Mouse (Mus musculus): ENCODE measurements around the gene Alkbh7.
A peak's percentile ranks its signal among the peaks of the same experiment; 100 is the strongest.

Gene Alkbh7

DNA sequence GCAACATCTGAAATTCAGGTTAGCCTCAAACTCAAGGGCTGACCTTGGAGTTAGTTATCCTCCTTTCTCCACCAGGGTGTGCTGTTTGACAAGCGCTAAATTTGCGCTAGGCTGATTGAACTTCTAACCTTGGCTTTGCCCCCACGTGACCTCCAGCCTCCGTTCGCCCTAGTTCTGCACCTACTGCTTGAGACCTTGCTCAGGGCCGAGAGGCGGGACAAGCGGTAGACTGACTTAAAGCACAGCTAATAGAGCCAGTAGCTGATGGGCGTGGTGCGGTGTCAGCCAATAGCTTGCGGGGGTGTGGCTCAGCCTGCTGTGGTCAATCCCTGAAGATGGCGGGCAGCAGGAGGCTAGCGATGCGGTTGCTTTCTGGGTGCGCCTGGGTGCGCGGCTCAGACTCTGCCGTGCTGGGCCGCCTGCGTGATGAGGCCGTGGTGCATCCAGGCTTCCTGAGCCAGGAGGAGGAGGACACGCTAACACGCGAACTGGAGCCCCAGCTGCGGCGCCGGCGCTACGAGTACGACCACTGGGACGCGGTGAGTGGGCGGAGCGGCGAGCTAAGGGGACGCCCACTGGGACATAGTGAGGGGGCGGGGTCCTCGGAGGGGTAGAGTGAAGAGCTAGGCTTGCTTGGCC lies at the start of gene Alkbh7:
Alkbh7 (plus strand) TSS at position 311 of the 639 bp plus-strand sequence.
- peak; percentile 99 for DNase-seq

DNA sequence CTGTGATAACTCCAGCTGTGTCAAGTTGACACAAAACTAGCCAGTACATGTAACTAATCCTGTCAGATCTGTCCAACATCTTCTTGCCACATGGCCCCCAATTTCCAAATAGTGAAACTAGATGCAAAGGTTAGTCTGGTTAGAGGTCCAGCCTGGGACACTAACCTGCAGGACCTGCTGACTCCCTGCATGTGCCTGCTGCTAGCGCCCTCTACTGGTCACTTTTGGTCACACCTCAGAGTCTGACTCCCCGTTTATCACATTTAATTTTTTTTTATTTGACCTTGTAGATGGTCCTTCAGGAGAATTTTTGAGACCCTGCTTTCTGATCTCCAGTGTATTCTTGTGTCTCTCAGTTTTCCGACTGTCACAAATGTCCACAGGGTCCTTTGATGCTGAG lies 46.2 kb upstream of the Alkbh7 start:
- peak; percentile 59 to 60 for DNase-seq

DNA sequence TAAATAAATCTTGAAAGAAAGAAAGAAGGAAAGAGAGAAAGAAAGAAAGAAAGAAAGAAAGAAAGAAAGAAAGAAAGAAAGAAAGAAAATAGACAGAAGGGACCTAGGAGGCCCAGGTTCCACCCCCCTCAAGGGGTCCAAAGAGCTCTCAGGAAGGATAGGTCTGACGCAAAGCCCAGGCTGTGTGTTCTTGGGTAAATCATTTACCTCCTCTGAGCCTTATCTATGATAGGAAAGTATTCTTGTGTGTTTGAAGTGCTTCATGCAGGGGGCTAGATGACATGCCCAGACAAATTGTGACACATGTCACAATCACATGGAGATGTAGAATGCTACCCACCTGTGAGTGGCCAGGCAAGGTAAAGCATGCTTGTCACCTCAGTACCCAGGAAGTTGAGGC lies 44.5 kb upstream of the Alkbh7 start:
- no peak for DNase-seq

DNA sequence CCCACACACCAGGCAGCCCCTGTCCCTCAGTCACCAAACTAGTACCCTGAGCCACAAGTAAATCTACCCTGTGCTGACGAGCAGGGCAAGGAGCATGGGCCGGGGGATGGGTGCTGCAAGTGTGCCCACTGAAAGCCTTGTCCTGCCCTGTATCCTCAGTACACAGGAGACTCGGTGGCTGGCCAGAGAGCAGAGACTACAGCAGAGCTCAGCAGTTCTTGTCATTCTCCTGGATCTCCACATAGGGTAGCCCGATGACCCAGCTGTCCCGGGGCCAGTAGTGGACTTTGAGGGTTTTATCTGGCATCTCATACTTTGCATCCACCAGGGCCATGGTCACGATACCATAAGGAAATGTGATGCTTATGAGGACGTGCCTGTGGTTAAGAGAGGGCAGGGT lies 42.3 kb upstream of the Alkbh7 start:
- DNase-seq: no peak

DNA sequence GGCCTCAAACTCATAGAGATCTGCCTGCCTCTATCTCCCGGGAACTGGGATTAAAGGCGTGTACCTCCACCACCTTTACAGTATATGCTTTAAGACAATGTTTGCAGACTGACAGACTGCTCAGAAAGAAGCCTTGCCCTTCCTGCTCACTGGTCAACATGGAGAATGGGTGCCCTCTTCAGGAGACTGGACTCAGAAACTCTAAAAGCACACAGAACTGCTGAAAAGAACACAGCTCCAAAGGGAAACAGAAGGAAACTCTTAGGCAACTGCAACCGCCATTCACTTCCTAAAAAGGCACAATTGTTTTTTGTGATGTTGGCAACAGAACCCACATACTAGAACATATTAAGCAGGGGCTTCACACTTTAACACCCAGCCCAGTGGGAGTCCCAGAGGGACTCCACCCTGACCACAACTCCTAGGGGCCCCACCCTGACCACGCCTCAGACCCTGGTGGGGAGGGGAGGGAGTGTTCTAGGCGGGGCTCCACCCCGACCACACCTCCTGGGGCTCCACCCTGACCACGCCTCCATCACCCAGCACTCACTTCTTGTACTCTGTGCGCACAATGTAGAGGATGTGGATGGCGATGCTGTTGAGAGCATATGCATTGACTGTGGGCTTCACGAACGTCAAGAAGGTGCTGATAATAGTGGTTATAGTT lies 39.2 kb upstream of the Alkbh7 start:
- DNase-seq: peak; percentile 37 to 38

DNA sequence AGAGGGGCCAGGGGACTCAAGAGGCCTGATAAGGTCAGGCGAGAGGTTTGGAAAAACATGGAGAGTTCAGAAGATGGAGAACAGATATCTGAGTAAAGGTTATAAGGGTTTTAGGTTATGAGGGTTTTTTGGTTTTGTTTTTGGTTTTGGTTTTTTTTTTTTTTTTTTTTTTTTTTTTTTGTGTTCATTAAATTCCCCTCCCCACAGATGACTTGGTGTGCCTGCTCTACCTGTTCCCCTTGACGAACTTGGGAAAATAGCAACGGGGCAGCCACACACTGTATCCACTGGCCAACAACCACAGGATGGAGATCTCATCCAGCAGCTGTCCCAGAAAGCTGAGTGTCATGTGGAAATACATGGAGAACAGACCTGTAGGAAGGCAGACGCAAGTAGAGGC lies 38.5 kb upstream of the Alkbh7 start:
- no peak for DNase-seq

DNA sequence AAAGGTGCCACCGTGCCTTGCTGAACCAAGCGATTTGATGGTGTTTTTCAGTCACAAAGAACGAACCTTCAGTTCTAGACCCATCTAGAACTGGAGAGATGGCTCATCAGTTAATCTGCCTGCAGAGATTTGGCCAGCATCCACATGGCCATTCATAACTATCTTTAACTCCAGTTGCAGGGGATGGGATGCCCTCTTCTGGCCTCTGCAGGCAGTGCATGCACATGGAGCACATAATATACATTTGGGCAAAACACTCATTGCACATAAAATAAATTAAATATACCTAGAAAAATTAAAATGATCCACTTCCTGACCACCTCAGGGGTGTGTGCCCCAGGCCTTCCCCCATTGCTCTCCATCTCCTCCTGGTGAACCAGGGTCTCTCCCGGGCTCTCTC lies 35.3 kb upstream of the Alkbh7 start:
- DNase-seq: no peak

DNA sequence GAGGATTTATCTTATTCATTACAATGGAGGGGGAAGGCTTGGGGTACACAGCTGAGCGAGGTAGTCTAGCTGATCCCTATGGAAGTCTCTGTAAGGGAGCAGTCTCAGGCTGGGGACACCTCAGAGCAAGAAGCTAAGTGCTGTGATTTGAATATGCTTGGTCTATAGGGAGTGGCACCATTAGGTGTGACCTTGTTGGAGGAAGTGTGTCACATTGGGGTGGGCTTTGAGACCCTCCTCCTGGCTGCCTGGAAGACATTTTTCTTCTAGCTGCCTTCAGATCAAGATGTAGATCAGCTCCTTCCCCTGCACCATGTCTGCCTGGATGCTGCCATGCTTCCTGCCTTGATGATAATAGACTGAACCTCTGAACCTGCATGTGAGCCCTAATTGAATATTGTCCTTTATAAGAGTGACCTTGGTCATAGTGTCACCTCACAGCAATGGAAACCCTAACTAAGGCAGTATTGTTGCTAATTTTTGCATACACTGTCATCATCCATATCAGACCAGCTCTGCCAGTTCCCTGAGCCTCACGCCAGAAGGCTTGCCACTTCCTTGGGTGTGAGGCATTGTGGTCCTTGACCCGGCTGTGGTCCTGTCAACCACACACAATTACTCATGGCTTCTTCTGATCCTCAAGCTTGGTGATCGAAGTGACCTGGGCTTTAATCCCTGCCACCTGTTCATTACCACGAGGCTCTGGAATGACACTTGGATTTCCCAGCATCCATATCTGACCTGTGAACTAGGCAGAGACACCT lies 34.3 kb upstream of the Alkbh7 start:
- DNase-seq: no peak

DNA sequence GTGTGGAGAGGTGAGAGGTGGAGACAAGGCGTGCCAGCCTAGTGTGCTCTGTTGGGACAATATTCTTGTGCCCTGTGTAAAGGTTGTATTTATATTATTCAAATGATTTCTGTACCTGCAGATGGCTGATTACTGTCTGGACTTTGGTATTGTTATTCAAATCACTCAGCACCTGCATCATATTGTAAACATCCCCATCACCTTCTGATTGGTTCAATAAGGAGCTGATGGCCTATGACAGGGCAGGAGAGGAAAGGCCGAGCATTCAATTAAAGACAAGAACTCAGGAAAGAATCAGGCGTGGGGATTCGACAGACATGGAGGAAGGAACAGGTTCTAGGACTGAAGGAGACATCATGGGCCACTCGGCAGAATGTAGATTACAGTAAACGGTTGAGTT lies 33.5 kb upstream of the Alkbh7 start:
- DNase-seq: no peak

DNA sequence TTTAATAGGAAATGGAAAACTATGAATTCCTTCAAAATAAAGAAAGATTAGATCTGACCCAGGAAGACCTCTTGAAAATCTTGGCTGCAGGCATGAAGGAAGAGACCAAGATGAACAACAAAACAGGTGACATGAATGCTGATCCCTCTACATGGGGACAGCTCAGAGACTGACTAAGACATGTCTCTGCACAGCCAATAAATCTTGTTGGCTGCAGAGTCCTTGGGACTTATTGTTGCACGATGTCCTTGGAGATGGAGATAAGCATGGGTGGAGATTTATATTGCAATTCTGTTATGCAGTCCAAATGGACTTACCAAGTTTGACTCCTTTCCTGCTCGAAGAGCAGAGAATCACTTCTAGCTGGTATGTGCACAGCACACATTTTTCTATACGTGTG lies 27.8 kb upstream of the Alkbh7 start:
- DNase-seq: no peak

DNA sequence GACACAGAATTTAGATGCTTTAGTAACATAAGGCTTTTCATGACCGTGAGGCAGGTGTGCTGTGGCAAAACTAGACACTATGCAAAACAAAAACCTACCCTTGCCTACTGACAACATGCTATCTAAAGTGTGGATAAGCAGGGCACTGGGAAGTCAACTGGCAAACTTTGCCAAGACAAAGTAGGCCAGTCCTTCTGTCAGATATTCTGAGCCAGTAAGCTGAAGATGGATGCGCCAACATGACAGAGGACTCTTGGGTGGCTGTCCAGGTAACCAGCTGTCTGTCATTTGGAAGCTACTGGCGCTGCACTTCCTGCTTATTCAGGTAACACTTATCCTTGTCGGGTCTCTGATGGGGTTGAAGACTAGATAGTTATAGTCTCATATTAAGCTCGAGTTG lies 27.1 kb upstream of the Alkbh7 start:
- no peak for DNase-seq

DNA sequence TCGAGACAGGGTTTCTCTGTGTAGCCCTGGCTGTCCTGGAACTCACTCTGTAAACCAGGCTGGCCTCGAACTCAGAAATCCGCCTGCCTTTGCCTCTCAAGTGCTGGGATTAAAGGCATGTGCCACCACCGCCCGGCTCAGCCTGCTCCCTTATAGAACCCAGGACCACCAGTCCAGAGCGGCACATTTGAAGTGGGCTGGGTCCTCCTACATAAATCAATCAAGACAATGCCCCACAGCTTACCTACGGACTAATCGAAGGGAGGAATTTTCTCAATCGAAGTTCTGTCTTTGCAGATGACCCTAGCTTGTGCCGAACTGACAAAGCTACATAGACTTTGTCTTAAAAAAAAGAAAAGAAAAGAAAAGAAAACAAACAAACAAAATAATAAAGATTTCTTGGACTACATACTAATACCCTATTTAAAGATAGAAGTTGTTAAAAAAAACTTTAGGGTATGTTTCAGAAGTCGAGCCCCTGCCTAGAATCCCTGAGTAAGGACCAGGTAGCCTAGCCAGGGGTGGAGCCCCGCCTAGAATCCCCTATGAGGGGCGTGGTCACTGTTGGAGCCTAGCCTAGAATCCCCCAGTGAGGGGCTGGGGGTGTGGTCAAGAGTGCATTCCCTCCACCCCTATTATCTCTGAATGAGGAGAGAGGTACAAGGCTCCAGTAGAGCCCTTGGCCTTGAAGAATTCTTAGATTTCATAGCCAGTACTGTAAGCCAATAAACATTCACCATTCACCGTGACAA lies 23.0 kb upstream of the Alkbh7 start:
- no peak for DNase-seq

DNA sequence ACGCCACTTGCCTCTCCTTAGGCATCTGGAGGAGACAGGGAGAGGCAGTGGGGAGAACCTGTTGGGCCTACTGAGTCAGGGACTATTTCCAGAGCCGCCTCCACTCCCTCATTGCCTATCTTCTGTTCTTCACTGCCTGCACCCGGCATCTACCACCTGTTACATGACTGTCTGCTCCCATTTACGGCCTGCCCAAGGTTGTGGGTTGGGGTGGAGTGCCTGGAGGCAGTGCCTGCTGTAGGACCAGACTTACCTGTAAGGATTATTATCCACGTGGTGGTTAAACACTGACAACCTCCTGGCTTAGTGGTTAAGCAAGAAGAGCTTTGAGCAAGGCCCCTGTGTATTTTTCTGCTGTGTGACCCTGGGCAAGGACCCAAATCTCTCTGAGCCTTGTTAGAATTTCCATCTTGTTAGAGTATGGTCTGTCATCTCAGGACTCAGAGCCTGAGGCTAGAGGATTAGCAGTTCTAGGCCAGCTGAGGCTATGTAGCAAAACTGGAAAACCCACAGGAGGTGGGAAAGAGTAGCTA lies 22.4 kb upstream of the Alkbh7 start:
- no peak for DNase-seq

DNA sequence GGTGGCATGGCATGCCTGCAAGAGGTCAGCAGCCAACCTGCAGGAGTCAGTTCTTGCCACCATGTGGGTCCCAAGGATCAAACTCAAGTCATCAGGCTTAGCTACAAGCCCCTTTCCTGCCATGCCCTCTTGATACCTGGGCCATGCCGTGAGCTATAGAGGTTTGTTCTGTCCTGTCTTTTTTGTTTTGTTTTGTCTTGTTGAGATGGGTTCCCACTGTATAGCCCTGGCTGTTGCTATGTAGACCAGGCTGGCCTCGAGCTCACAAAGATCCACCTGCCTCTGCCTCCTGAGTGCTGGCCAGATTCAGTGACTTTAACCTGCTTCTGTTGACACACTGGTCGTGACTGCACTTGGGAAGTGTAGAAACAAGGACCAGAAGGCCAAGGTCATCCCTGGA lies 21.7 kb upstream of the Alkbh7 start:
- no peak for DNase-seq

DNA sequence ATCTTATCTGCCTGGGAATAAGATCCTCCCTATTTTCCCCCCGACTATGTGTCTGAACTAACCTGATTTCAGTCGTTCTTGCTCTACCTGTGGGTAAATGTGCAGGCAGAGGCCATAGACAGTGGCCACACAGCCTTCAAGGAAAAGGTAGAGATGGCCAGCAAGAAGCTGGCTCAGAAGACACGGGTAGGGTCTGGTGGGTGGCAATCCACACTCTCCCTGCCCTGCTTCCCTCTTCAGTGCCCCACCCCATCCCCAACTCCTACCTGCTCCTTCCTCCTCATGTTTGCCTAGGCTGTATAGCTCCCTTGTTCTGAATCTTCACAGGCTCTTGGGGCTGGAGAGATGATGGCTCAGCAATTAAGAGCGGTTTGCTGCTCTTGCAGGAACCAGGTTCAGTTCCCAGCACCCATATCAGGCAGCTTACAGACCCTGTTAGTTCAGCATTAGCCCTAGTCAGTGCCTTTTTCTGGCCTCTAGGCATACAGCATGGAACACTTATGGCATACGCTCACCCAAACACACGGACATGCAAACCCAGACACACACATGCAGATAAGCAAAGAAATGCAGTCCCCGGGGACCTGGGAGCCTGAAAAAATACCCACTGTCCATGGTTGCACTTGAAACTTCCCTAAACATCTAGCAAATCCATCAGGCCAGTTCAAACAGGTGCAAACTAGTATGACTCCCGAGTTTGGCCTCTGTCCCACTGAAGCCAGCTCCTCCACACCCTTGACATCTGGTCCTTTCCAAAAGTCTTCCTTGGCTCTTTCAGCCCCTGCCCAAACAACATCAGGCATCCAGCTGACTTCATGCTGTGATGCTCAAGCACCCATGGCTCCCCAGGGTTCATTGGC lies 20.4 kb upstream of the Alkbh7 start:
- no peak for DNase-seq

DNA sequence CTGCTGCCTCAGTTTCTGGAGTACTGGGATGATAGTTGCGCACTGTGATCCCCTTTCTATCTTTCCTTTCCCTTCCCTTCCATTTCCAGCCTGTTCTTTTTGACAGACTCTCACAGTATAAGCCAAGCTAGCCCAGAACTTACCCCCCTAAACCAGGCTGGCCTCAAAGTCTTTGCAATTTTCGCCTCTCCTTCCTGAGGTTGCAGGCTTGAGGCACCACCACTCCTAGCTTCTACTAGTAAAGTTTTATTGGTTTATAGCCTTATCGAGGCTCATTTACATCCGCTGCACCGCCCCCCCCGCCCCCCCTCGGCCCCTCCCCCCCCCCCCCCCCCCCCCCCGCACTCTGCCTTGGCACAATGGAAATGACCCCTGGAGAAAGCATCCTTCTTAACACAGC lies 17.6 kb upstream of the Alkbh7 start:
- no peak for DNase-seq

DNA sequence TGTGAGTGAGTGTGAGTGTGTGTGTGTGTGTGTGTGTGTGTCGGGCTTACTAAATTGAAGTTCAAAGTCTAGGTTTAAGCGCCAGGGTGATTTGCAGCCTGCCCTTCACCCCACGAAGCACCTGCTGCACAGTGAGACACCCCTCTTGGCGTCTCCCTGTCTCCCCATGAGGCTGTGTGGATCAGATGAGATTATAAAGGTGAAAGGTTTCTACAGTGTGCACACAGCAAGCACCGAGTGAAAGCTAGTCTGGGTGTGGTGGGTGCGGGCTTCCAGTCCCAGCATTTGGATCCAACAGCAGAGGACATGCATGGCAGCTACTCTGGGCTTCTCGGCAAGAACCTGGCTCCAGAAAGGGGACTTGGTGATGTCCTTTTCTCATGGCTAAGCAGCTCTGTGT lies 16.1 kb upstream of the Alkbh7 start:
- DNase-seq: no peak

DNA sequence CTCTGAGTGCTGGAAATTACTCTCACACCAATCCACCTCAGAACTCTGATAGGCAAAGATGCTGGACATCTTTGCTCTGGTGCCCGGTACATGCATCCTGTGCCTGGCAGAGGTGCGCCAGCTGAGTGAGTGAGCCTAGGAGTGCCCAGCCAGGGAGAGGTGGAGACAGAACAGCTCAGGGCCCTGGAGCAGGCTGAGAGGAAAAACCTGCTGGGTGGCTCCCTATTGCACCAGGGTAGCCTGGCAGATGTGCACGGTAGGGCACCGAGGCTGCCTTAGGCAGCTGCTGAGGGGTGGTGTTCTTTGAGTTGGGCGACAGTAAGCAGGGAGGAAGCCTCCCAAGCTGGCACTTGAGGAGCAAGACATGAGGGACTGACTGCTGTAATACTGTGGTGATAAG lies 15.1 kb upstream of the Alkbh7 start, which contains the start of gene Acer1:
Acer1 (minus strand) TSS at position 114 of the 400 bp plus-strand sequence.
- no peak for DNase-seq

DNA sequence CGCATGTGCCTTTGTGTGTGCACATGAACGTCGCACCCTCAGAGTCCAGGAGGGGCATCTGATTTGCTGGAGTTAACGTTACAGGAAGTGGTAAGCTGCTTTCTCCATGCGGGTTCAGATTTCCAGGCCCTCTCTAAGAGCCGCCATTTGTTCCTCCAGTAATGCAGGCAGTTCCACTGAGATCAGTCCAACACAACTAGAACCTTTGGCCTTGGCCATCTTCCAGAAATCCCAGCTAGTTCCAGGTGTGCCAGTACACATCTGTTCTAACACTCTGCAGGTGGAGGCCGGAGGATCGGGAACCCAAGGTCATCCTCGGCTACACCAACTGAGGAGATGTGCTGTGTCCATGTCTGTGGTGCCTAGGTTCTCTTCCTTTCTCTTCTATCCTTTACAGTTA lies 12.3 kb upstream of the Alkbh7 start:
- DNase-seq: no peak

DNA sequence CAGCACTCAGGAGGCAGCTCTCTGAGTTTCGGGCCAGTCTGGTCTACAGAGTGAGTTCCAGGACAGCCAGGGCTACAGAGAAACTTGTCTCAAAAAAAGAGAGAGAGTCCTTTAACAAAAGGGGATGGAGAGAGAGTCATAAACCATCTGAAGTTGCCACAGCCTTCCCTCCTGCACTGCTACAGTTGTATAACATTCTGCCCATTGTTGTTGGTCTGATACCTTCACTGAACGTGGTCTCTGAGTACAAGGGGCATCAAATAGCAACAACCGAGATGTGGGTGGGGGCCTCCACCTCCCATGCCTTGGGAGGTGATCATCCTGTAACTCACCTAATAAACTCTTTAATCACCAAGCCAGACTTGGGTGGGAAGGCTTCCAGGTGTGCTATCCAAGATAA lies 11.5 kb upstream of the Alkbh7 start:
- no peak for DNase-seq

DNA sequence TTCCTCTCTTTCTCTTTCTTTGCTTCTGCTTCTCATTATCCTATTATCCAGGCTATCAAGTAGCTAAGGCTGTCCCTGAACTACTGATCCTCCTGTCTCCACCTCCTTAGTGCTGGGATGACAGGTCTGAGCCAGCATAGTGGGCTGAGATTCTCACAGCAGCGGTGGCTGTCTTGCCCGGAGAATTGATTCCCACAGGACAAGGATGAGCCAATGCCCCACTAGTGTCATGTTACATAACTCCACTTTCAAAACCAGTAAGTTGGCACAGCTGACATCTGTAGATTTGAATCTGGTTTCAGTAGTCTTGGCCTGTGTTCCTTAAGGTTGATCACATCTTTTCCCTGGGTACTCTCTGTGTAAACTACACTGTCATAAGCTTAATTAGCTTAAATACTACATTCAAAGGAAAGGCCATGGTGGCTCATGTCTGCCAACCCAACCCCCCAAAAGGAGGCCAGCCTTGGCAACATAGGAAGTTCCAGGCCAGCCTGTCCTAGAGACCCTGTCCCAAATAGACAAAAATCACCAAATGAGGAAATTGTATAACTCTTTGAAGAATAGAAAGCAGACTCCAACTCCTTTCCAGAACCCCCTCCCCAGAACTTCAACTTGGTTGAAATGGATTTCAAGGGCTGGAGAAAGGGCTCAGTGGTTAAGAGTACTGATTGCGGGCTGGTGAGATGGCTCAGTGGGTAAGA lies 10.9 kb upstream of the Alkbh7 start:
- no peak for DNase-seq
